Mouse (Mus musculus): ENCODE data around the gene Syngr1. TPM values are rescaled to one million over a fixed set of nuclear protein-coding genes. Genes with fewer than 3 reads are reported as not detected.

The Syngr1 gene
- total and polyA plus RNA-seq, 3 experiments, result 105 to 115 TPM; not detected in 1

DNA sequence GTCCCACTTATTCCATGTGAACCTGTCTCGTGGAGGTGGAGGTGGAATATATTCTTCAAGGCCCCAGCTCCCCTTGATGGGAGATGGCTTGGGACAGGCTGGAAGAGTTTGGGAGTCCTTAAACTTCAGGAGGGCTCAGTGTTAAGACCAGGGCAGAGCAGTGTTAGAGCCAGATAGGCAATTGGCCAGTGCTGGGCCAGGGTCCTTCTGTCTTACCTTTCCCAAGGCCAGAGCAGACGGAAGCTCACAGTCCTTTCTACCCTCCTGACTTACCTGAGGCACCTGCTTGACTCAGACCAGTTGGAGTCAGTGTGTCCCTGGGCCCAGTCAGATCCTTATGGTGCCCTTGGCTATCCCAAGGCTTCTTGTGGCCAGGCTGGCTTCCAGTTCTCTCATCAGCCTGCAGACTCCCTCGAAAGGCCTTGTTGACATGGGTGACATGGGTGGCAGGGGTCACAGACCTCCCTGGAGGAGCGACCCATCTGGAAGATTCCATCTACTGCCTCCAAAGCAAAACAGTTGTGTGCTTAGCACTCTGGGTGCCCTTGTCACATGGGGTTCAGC, 71.3 kb downstream of the Syngr1 start:
- H3K9ac ChIP-seq (ENCODE audit: control insufficient read depth, low read depth, low read length, poor library complexity, severe bottlenecking), result no peak overlapping the region
- H3K79me2 ChIP-seq (ENCODE audit: control insufficient read depth, insufficient read depth, low read length, poor library complexity), result no peaks in the 10 kb centered on the region
- no peak overlapping the region for H3K27ac ChIP-seq (ENCODE audit: control insufficient read depth, low read depth, low read length)
- H3K27me3 ChIP-seq (ENCODE audit: control insufficient read depth in 1 of 2, insufficient read depth in 2 of 2, low read length in 2 of 2), result no peaks in the 10 kb centered on the region
- H3K4me3 ChIP-seq (ENCODE audit: control insufficient read depth in 1 of 2, insufficient read depth in 1 of 2, low read depth in 2 of 2, low read length in 2 of 2), result no peak overlapping the region
- no peaks in the 10 kb centered on the region for H3K9me3 ChIP-seq (replicated peaks; ENCODE audit: insufficient read depth, low read length)
- no peak for DNase-seq (ENCODE audit: low read depth, low spot score)
- no peak for TF ChIP-seq GATA1 (IDR thresholded peaks at IDR 0.05; ENCODE audit: low read depth, low read length)
- no peak for TF ChIP-seq USF1 (IDR thresholded peaks at IDR 0.05; ENCODE audit: low read depth, low read length)
- TF ChIP-seq CTCF (IDR thresholded peaks at IDR 0.05 in 2 of 3, conservative IDR thresholded peaks at IDR 0.05 in 1 of 3; ENCODE audit: control insufficient read depth in 1 of 3, insufficient read depth in 1 of 3, low read depth in 2 of 3, low read length in 3 of 3, poor library complexity in 1 of 3, severe bottlenecking in 1 of 3), result no peak
- TF ChIP-seq POLR2AphosphoS5 (IDR thresholded peaks at IDR 0.05; ENCODE audit: borderline replicate concordance, low read depth, low read length), result no peak
- TF ChIP-seq MAFK (IDR thresholded peaks at IDR 0.05; ENCODE audit: borderline replicate concordance, low read depth, low read length), result no peak
- no peak for TF ChIP-seq E2F4 (IDR thresholded peaks at IDR 0.05; ENCODE audit: borderline replicate concordance, low read depth, low read length)
- no peak for TF ChIP-seq ZMIZ1 (IDR thresholded peaks at IDR 0.05; ENCODE audit: low read depth, low read length)
- TF ChIP-seq ZNF384 (IDR thresholded peaks at IDR 0.05; ENCODE audit: low read depth, low read length), result no peak
- no peak for TF ChIP-seq CHD2 (IDR thresholded peaks at IDR 0.05; ENCODE audit: low read length)
- no peak for TF ChIP-seq EP300 (IDR thresholded peaks at IDR 0.05; ENCODE audit: low read depth in 1 of 2, low read length in 2 of 2)
- TF ChIP-seq JUND (IDR thresholded peaks at IDR 0.05; ENCODE audit: low read depth, low read length), result no peak
- no peak for TF ChIP-seq MXI1 (IDR thresholded peaks at IDR 0.05; ENCODE audit: low read depth, low read length)
- no peaks in the 10 kb centered on the region for H3K4me1 ChIP-seq (ENCODE audit: control insufficient read depth in 1 of 2, insufficient read depth in 2 of 2, low read length in 2 of 2)
- peaks cover 0 to 2% of the 10 kb centered on the region in 2 experiments; a peak in 1 of 4 replicates for H3K36me3 ChIP-seq (ENCODE audit: control insufficient read depth in 1 of 2, insufficient read depth in 2 of 2, low read length in 2 of 2)

DNA sequence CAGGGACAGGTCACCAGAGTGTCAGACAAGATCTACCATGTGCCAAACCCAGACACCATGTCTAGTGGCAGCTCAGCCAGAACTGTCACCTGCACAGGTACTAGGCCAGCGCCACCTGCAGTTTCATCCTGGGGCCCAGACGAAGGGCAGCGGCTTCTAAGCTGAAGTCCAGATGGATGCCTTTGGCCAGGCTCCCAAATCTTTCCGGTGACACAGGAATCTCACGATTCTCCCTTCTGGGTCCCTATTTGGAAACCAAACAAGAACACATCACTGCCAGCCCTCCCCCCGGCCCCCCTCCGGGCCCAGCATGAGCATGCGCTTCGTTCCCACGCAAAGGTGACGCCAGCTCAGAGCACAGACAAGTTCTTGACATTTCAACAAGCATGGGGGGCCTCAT, 72.1 kb downstream of the Syngr1 start:
- Histone ChIP-seq H3K79me2 (ENCODE audit: control insufficient read depth, insufficient read depth, low read length, poor library complexity) (no peaks in the 10 kb centered on the region), H3K9me3 (replicated peaks; ENCODE audit: insufficient read depth, low read length) (no peaks in the 10 kb centered on the region), H3K27ac (ENCODE audit: control insufficient read depth, low read depth, low read length) (no peak overlapping the region), H3K27me3 (ENCODE audit: control insufficient read depth in 1 of 2, insufficient read depth in 2 of 2, low read length in 2 of 2) (no peaks in the 10 kb centered on the region), H3K4me1 (ENCODE audit: control insufficient read depth in 1 of 2, insufficient read depth in 2 of 2, low read length in 2 of 2) (no peaks in the 10 kb centered on the region), H3K9ac (ENCODE audit: control insufficient read depth, low read depth, low read length, poor library complexity, severe bottlenecking) (no peak overlapping the region), H3K36me3 (ENCODE audit: control insufficient read depth in 1 of 2, insufficient read depth in 2 of 2, low read length in 2 of 2) (no peaks in the 10 kb centered on the region; a peak in 1 of 4 replicates), H3K4me3 (ENCODE audit: control insufficient read depth in 1 of 2, insufficient read depth in 1 of 2, low read depth in 2 of 2, low read length in 2 of 2) (no peak overlapping the region)
- DNase-seq (ENCODE audit: low read depth, low spot score), result no peak
- no peak for TF ChIP-seq ZMIZ1 (IDR thresholded peaks at IDR 0.05; ENCODE audit: low read depth, low read length)
- no peak for TF ChIP-seq MAFK (IDR thresholded peaks at IDR 0.05; ENCODE audit: borderline replicate concordance, low read depth, low read length)
- no peak for TF ChIP-seq BHLHE40 (IDR thresholded peaks at IDR 0.05; ENCODE audit: borderline replicate concordance, low read depth, low read length)
- TF ChIP-seq TCF12 (IDR thresholded peaks at IDR 0.05; ENCODE audit: low read depth, low read length), result no peak
- TF ChIP-seq SMC3 (IDR thresholded peaks at IDR 0.05; ENCODE audit: low read depth, low read length), result no peak
- TF ChIP-seq NRF1 (IDR thresholded peaks at IDR 0.05; ENCODE audit: insufficient read depth, low read depth, low read length, poor library complexity, severe bottlenecking), result no peak
- TF ChIP-seq CHD1 (IDR thresholded peaks at IDR 0.05; ENCODE audit: low read depth, low read length), result no peak
- TF ChIP-seq USF1 (IDR thresholded peaks at IDR 0.05; ENCODE audit: low read depth, low read length), result no peak
- TF ChIP-seq MAX (IDR thresholded peaks at IDR 0.05; ENCODE audit: low read length), result no peak
- no peak for TF ChIP-seq HCFC1 (IDR thresholded peaks at IDR 0.05; ENCODE audit: low read depth, low read length)
- TF ChIP-seq MYB (IDR thresholded peaks at IDR 0.05; ENCODE audit: low read depth, low read length), result no peak
- TF ChIP-seq POLR2AphosphoS5 (IDR thresholded peaks at IDR 0.05; ENCODE audit: borderline replicate concordance, low read depth, low read length), result no peak
- TF ChIP-seq GABPA (IDR thresholded peaks at IDR 0.05; ENCODE audit: low read depth, low read length), result no peak
- TF ChIP-seq ZC3H11A (IDR thresholded peaks at IDR 0.05; ENCODE audit: low read depth, low read length), result no peak
- no peak for TF ChIP-seq POLR2AphosphoS2 (IDR thresholded peaks at IDR 0.05; ENCODE audit: low read length)

Measured in MEL (cell line).